Mouse (Mus musculus) CD4-positive, CD25-positive, alpha-beta regulatory T cell, adult 2 months (primary cell): Measurements from ENCODE around the gene Ret.
A peak's percentile ranks its signal among the peaks of the same experiment; 100 is the strongest.

Experiments used
- DNase-seq: peaks from one replicate; pipeline ENCODE4 v3.0.0-alpha.2; 2012; ENCODE audit warnings: low read depth, low spot score

Gene Ret

DNA sequence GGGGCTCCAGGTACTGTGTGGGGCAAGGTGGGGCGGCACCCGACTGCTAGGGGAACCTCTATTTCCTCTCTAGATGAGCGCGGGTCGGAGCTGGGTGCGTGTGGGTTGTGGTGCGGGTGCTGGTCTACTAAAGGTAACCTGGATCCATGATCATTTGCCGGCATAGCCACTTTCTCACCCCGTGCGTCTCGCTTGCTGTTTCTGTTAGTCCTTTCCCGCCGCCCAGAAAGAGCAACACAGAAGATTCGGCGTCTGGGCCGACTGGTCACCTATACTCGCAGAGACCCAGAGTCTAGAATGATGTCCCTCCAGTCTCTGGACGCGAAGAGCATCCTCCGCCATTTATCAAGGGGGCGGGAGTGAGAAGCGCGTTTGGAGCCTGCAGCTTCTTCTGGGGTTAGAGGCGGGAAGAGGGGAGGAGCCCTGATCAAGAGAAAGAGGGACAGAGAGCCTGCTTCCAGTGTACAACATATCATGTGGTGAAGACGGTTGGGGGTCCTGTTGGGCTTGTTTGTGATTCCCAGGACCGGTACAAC lies at the start of gene Ret:
TSS of gene Ret (minus strand) at position 279 of the 536 bp plus-strand sequence.
- no peak for DNase-seq

DNA sequence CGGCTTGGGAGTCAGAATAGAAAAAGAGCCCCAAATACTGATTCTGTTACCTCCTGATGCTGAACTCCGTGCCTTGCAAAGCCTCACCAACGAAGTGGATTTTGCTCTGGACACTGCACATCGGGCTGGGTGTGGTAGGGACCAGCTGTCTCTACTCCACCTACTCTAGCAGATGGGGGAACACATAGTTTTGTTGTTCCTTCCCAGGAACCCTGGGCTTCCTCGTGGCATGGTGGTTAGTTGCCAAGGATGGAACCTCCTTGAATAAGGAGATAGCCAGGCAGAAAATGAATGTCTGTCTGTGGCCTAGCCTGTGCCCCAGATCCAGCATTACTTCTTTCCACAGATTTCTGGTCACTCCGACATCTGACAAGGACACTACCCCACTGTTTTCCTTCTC lies 49.6 kb upstream of the Ret start:
- DNase-seq = no peak

DNA sequence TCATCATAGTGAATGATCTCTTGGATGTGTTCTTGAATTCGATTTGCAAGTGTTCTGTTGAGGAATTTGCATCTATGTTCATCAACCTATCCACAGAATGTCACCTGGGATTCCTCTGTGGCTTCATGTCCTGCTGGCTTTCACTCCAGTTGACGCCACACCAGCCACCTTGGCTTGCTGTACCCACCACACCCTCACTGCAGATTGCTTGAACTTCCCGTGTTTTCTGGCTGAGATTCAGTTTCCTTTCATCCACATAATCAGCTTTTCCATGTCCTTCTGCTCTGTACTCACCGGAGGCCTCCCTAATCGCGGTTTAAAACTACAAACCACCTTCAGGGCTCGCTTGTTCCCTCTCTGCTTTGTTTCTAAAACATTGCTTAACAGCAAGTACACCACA lies 46.6 kb upstream of the Ret start:
- no peak for DNase-seq

DNA sequence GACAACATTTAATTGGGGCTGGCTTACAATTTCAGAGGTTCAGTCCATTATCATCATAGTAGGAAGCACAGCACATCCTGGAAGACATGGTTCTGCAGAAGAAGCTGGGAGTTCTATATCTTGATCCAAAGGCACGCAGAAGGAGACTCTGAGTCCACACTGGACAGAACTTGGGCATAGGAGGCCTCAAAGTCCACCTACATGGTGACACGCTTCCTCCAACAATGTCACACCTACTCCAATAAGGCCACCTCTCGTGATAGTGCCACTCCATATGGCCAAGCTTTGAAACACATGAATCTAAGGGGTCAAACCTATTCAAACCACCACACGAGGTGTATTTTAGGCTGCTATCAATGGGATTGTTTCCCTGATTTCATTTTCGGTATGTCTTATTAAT lies 45.4 kb upstream of the Ret start:
- DNase-seq = no peak

DNA sequence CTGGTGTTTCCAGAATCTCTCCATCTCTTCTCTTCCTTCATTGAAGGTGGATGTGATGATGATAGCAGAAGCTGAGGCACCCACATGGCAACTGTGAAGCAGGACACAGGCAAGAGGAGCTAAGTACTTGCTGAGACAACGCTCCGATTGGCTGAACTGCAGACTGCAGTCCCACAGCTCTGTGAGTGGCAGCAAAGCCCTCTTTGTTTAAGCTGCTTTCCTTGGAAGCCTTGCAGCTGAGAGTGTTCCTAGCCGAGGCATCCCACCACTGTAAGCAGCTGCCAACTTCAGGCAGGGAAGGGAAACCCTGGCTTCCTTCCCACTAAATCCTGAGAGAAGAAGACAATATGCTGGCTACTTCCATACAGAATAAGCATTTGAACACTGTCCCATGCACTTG lies 28.6 kb upstream of the Ret start:
- DNase-seq = no peak

DNA sequence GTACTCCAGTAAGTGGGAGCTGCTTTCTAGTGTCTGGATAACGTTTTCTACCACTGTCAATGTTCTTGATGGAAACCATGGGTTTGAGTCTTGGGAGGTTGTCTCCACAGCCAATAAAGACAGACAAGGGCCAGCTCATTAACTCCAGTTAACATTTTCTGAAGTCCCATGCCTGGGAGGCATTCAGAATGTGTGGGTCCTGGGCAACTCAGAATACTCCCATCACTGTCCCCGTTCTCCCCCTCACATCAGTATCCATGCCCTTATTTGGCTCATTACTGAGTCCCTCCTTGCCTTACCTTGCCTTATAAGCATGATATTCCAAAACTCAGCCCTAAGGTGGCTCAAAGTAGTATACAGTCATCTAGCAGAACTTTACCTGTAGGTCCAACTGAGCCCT lies 25.0 kb upstream of the Ret start:
- no peak for DNase-seq

DNA sequence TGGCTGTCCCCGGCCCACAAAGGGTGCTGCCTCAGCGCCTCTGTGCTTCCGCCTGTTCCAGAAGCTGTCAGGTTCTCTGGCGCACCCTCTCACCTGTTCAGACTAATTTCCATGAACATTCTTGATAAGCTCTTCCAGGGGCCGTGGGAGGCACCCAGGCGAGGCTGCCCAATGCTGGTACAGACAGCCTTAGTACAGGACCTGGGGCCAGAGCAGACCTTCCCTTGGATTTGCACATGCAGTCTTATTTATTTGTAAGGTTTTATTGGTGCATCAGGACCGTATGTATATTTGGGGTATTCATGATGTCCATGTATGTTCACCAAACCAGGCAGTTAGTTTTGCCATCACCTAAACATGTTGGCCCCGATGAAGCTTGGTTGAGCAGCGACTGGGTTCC lies 18.2 kb upstream of the Ret start:
- DNase-seq = no peak

DNA sequence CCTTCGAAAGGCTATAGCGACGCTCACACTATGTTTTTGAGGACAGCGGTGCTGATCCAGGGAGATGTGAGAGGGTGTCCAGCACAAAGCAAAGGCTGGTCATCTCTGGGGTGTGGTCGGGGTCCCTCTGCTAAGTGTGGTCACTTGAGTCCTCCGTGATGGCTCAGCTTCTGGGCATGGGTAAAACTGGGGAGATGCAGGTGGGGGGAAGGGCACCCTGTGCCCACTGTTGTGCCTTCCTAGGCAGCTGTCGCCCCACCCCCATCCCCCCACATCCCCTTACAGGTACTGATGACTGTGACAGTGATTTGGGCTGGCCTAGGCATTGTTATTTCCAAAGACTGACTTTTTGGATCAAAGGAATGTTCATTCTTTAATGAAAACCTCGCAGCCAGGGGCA lies 10.8 kb upstream of the Ret start:
- no peak for DNase-seq

DNA sequence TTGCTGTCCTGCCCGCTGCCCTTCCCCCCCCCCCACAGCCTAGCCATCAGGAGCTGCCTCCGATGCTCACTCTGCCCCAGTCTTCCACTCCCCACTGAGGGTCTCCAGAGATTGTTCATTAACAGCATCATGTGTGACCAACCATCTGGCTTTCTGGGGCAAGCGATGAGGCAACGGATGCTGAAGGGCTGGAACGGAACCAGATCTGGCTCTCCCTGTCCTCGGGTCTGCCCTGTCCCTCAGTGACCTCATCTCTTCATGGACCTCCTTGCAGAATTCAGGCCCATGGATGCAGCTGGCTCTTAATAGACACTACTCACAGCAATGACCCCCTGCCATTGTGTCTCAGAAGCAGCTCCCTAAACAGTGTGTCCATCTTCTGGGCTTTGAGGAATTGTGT lies 8.9 kb upstream of the Ret start:
- DNase-seq = no peak

DNA sequence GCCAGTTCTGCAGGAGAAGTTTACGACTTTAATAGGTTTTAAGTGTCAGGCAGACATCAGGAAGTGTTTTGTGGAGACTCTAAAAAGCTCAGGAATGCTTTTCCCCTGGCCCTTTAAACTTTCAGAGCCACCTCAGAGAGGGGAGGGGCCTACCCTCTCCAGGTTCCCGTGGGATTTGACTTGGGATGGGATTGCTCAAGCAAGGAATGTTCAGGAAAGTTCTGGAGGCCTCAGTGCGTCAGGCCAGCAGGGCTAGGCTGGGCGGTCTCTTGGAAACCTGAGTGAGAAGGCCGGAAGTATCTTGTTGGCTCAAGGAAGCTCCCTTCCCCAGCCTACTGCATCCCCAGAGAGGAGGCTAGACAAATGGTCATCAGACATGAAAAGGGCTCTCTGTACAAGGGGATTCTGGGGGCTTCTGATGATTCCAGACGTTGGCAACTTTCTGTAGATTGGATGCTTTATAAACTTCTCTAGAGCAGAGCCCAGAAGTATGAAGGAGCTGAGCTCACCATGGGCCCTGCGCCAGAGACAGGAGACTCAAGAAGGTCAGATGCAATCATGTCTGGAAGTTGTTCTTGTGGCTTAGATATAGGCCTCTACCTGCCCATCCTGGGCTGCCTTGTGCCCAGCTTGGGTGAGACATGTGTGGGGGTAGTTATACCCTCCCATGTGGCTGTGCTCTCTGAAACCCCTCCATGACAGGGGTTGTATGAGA lies 7.8 kb upstream of the Ret start:
- no peak for DNase-seq

DNA sequence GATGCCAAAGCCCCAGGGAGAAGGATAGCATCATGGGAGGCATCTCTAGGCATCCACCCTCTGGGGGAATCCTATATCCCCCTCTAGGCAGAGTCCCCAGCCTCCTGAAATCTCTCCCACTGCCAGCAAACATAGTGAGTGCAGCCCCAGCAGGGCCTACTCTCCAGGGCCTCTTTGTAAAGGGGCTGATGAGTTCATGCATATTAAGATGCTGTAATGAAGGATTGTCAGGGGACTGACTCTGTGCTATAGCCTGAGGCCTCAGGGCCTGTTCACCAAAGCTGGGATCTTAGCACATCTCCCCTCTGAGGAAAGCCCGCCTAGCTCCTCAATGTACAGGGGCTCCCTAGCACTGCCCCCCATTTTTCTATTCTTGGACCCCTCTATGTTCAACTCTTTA lies 6.6 kb upstream of the Ret start:
- no peak for DNase-seq

DNA sequence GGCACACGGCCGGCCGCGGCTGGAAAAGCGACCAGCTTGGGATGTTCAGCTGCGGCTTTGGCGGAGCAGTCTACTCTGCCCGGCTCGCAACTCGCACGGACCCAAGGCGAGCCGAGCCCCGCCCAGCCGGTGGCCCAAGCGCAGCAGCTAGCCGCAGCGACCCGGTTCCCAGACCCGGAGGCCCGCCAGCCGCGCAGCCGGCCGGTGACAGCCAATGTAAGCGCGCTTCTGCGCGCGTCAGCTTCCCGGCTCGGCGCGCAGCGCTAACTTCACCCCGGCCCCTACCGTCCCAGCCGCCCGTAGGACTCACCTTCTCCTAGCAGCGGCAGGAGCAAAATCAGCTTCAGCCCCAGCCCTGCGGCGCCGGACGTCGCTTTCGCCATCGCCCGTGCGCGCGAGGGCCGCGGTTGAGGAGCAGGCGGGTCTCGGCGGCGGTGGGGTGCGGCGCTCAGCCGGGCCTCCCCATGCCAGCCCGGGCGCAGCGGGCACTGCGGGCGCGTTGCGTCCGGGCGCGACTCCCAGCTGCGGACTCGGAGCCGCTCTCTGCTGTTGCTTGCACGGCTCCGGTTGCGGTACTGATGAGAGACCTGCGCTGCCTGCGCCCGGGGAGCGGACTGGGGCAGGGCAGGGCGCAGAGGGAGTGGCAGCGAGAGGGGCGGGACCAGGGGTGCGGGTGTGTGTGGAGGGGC lies 623 bp downstream of the Ret start:
- peak; percentile 28 for DNase-seq

DNA sequence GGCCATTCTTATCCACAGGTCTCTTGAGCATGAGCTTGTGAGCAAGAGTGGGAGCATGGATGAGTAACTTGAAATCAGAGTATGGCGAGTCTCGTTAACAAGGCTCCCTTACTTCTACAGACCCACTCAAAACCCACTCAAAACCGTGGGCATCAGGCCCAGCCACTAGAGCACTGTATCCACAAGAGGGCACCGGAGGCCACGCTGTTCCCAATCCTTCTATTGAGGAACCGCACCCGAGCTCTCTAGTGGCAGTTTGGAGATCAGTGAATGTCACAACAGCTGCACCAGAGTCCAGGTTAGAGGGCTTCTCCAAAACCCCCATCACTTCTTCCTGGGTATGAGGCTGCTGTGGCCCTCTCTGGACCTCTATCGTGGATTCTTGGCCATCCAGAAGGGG lies 2.4 kb downstream of the Ret start:
- DNase-seq = no peak

DNA sequence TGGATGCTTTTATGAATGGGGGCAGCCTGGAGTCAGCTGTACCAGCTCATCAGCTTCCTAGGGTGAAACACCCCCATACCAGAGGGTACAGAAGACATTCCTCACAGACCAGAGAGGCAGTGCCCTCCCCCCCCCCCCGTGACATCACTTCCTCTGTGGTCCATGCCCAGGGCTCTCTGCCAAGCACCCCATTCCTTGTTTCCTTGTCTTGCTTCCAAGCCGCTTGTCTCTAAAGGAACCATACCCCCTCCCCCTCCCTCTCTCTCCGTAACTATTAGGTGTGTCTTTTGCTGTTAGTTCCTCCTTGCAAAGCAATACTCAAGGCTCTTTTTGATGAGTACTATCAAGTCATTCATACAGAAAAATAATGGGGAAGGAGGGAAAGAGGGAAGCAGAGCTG lies 4.6 kb downstream of the Ret start:
- DNase-seq = no peak

DNA sequence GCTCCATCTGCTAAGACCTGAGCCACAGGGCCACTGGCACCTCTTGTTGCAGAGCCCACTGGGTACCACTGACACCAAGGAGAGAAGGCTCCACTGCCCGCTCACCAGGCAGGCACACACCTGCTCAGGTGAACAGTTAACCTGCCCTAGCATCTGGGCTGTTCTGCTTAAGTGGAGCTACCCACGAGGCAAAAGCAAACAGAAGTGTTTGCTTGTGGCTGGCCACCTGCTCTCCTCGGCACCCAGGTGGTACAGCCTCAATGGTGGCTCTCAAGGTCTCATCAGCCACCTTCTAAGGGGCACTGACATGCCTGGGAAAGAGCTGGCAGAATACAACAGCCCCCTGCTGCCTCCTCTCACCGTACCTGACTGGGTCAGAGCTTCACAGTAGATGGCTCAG lies 5.3 kb downstream of the Ret start:
- DNase-seq = no peak

DNA sequence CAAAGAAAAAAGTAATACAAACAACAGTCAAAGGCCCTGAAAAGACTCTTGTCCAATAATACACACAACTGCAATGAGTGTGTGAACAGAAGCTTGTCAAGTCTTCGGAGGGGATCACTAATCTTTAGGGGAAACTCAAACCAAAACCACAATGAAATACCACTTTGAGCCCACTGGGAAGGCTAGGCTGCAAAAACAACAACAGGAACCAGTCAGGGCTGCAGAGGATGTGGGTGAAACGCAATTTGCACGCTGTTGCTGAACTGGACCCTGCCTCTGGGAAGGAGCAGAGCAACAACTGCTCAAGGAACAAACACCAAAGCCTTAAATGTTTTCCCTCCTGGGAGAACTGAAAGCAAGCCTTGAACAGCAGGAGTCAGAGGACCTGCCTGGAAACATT lies 7.8 kb downstream of the Ret start:
- no peak for DNase-seq

DNA sequence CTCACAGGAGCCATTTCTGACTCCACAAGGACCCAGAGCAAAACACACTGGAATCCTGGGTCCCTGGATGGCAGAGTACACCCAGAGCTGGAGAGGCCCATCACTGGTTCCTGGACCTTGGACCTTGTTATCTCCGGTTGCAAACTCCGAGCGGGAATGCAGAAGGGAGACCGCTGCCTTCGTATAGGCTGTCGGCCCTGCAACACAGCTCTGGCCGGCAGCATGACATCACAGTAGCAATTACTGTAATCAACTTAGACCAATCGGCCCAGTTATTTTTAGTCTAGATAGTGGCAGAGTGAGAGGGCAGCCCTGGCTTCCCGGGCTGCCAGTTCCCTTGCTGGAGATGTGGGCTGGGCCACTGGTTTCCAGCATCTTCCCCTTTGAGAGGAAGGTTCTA lies 8.9 kb downstream of the Ret start:
- DNase-seq = no peak

DNA sequence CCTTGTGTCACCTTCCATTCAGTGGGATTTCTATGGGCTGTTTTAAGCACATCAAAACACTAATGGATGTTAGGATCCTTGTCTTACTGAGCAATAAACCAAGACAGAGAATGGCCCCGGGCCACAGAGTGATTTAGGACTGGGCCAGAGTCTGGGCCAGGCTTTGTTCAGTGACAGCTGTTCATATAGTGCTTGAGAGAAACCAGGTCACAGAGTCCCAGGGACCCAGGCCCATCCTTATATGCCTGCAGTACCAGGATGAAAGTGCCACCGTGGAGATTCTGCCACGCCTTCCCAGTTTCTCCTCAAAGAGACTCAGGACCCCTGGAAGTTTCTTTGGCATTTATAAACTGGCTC lies 10.3 kb downstream of the Ret start:
- no peak for DNase-seq

DNA sequence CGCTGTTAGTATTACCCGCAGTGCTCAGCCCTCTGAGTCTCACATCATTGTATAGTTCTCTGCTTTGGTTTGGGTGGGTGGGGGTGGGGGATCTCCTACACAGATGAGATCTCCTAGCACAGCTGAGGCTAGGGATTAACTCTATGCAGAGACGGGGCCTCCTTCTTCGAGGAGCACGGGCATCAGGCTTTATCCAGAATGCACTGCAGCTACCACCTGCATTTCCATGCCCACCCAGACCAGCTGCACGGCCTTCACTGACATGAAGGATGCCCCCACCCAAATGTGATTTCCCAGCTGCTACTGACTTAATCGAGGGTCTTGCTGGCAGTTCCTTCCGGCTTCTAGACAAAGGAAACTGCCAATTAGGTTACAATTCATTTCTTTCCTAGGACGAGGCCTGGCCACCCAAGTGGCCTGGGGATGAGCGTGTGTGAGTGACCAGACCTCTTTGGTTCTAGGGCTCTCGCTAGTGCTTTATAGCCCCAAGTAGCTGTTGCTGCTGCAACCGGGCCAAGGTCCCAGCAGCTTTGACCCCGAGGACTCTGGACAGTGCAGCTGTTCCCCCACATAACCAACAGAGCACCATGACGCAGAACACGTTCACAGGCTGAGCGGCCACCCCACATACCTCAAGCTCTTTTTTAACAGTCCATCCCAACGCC lies 10.8 kb downstream of the Ret start:
- DNase-seq = no peak

DNA sequence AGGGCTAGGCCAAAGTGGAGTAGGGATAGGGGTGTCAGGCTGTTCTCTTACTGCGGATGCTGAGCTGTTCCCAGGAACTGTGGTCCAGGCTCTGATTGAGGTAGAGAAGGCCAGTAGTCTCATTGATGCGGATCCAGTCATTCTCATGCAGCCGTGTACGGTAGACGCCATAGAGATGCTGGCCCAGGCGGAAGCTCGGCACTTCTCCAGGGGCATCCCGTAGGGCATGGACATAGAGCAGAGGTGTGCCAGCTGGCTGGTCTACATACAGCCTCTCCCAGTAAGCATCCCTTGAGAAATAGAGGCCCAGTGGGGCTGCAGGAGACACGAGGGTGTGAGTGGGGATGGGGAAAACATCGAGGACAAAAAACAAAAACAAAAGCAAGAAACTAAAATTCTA lies 13.4 kb downstream of the Ret start:
- DNase-seq = no peak

DNA sequence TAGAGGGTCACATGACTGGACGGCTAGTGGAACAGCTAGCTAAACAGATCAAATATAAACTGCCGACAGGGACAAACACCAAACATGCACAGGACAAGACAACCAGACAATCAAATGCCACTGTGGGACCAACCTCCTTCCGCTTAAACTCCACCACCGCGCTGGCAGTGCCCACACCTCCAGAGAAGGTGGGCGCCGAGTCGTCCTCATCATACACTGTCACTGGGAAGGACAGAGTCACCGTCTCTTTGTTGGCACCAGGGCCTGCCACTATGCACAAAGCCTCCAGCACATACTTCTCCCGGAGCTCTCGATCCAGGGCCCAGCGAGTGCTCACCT lies 17.5 kb downstream of the Ret start:
- DNase-seq = no peak

DNA sequence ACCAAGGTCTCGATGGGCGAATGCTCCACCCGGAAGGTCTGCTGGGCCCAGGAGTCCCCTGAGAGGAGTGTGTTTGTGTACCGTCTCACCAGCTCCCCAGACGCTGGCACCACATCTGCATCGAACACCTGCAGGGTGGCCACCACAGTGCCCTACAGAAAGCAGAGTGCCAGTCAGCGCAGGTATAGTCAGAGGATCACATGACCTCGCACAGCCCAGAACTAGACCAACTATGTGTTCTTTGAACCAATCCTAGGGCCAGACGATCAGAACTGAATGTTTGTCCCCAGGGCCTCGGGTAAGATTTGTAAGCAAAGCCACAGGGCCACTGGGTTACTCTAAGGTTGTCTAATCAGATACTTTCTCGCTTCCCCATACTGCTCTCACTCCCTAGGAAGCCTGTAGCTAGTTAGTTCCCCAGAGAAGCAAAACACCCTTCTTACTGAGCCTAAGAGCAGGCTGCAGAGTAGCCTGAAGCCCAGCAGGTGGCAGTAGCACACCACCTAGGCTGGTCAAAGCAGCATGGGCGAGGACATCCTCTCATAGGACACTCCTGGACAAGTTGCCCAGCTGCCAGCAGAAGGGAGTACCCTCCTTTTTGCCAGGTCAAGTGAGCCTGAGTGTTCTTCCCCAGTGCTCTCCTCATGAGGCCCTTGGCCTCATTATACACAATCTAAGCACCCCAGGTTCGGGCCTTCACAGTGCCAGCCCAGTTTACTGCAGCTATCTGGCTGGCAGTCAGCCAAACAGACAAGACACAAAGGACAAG lies 18.0 kb downstream of the Ret start:
- peak; percentile 84 for DNase-seq
